Mouse (Mus musculus) erythroblast, embryonic 14.5 days (primary cell): ENCODE data around the gene Wdfy4. TPM values are rescaled to one million over a fixed set of nuclear protein-coding genes. Genes with fewer than 3 reads are reported as not detected.

Experiments
- H3K27me3 ChIP-seq: 2 replicates; pipeline ENCODE4 v1.6.1; 2012; ENCODE audit warnings: inconsistent platforms; ENCODE audit not compliant: control insufficient read depth
- H3K36me3 ChIP-seq: 2 replicates; pipeline ENCODE4 v1.6.1; 2012; ENCODE audit warnings: mild to moderate bottlenecking, inconsistent platforms; ENCODE audit not compliant: control insufficient read depth
- H3K4me1 ChIP-seq: 2 replicates; pipeline ENCODE4 v1.6.1; 2012; ENCODE audit warnings: inconsistent platforms; ENCODE audit not compliant: control insufficient read depth
- H3K4me3 ChIP-seq: replicated peaks from 2 replicates; pipeline ENCODE3; 2012; ENCODE audit warnings: moderate library complexity, mild to moderate bottlenecking, inconsistent platforms
- H3K9me3 ChIP-seq: 2 replicates; pipeline ENCODE4 v1.6.1; 2012; ENCODE audit warnings: low read length, inconsistent platforms, mixed read lengths; ENCODE audit not compliant: control insufficient read depth
- GATA1 ChIP-seq: IDR thresholded peaks from 2 replicates; pipeline ENCODE4 v1.6.1; 2012; ENCODE audit warnings: low read length, inconsistent platforms, mixed read lengths
- TAL1 ChIP-seq: IDR thresholded peaks from 3 replicates; pipeline ENCODE4 v1.6.1; 2012; ENCODE audit warnings: low read length, inconsistent platforms, mixed read lengths
- polyA plus RNA-seq: library from polyadenylated mRNA; stranded (reverse); fragments of >175 nt; gene quantifications from 2 replicates; pipeline ENCODE4 v1.2.3, GENCODE M21; 2012

Wdfy4 gene
- polyA plus RNA-seq, 1 experiment: 0.02 TPM

GRCm38 (mm10) chr14:33202885-33203284 lies 17.6 kb upstream of the Wdfy4 start:
- Histone ChIP-seq H3K4me1 (no peaks in the 10 kb centered on the region), H3K4me3 (no peak overlapping the region), H3K27me3 (no peaks in the 10 kb centered on the region), H3K9me3 (no peaks in the 10 kb centered on the region), H3K36me3 (no peaks in the 10 kb centered on the region)
- TF ChIP-seq TAL1 (no peak), GATA1 (no peak)

- Histone ChIP-seq H3K4me3 (no peak overlapping the region), H3K4me1 (no peaks in the 10 kb centered on the region), H3K9me3 (no peaks in the 10 kb centered on the region), H3K36me3 (no peaks in the 10 kb centered on the region), H3K27me3 (no peaks in the 10 kb centered on the region)
- TF ChIP-seq GATA1: no peak
- TF ChIP-seq TAL1: no peak
Observed at GRCm38 (mm10) chr14:33202161-33202560, 16.9 kb upstream of the Wdfy4 start.

DNA sequence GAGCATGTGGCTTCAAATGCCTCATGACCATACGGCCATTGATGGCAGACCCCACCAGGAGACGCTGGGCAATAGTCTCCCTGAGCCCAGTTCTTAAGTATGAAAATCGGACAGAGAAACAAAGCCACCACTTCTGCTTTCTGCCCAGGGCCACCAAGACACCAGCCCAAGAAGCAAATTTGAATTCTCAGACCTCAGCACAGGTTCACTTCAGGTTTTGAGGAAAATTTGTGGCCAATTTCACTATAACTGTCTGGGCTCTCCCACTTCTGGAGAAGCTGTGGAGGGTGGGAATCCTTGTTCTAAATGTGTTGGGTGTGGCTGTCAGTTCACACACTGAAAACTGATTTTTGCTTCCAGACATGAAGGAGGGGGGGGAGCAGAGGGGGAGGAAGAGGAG lies 8.9 kb upstream of the Wdfy4 start:
- TF ChIP-seq TAL1 (no peak), GATA1 (no peak)
- H3K27me3 ChIP-seq: no peaks in the 10 kb centered on the region

DNA sequence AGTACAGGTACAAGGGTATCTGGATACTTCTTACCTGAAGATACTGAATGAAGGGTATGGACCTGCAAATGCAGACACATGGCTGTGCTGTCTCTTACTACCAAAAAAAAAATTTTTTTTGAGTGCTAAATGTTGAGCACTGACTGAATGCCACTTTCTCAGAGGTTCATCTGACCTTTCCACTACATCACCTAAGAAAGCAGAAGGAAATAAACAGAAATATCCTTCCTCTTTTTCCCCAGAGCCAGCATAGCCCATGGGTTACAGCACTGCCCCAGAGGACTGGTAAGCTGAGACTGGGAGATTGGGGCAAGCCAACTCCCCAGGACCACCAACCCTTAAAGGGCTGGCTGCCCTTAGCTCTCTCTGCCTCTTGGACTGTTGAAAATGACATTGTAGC lies 8.5 kb upstream of the Wdfy4 start:
- no peak for TF ChIP-seq GATA1
- TF ChIP-seq TAL1: no peak
- no peaks in the 10 kb centered on the region for H3K4me1 ChIP-seq
- H3K4me3 ChIP-seq: no peak overlapping the region
- H3K9me3 ChIP-seq: no peaks in the 10 kb centered on the region
- H3K36me3 ChIP-seq: no peaks in the 10 kb centered on the region
- H3K27me3 ChIP-seq: no peaks in the 10 kb centered on the region

More for the DNA sequence above, 8.9 kb upstream of the Wdfy4 start:
- H3K4me3 ChIP-seq: no peak overlapping the region
- H3K4me1 ChIP-seq: no peaks in the 10 kb centered on the region
- no peaks in the 10 kb centered on the region for H3K36me3 ChIP-seq
- H3K9me3 ChIP-seq: no peaks in the 10 kb centered on the region

DNA sequence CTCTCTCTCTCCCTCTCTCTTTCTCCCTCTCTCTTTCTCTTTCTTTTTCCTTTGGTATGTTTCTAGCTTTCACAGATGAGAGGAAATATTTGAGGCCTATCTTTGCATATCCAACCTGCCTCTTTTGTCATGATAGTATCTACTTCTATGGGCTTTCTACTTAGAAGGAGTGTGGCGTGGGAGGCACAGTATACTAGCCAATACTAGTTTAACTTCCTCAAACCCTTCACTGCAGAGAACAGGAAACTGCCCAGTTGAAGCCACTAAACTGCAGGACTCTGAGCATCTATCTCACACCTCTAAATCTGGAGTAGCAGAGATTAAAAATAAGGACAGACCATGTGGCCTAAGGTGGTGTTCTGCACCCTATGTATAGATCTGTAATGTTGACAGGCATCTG lies 5.3 kb upstream of the Wdfy4 start:
- H3K9me3 ChIP-seq: no peaks in the 10 kb centered on the region
- H3K27me3 ChIP-seq: no peaks in the 10 kb centered on the region
- no peaks in the 10 kb centered on the region for H3K36me3 ChIP-seq
- no peak overlapping the region for H3K4me3 ChIP-seq
- TF ChIP-seq TAL1 (no peak), GATA1 (no peak)
- H3K4me1 ChIP-seq: no peaks in the 10 kb centered on the region

DNA sequence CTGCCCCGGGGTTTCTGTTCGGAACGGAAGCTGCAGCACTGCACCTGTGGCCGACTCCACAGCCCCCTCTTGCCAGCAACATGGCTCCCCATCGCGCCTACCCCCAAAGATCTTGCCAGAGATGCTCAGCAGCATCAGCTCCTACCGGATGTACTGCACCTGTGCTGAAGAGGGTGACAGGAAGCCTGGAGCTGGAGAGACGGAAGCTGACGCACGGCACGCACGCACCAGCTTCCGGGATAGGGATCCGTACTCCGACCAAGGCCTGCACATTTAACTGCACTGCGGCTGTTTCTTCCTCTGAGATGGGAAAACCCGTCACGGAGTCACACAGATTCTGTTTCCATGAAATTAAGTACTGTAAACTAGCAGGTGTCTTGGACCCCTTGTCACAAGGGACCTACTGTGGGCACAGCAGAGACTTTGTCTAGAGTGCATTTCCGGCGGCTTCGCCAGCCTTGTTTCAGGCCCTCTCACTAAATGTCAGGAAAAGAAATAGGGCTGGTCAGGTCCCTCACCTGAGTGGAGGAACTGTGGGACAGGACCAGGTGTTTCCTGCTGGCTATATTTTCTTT lies 4.6 kb upstream of the Wdfy4 start:
- Histone ChIP-seq H3K36me3 (no peaks in the 10 kb centered on the region), H3K27me3 (no peaks in the 10 kb centered on the region), H3K9me3 (no peaks in the 10 kb centered on the region), H3K4me1 (no peaks in the 10 kb centered on the region), H3K4me3 (no peak overlapping the region)
- TF ChIP-seq GATA1: no peak
- TF ChIP-seq TAL1: no peak

- Histone ChIP-seq H3K4me3 (no peak overlapping the region), H3K4me1 (no peaks in the 10 kb centered on the region), H3K36me3 (no peaks in the 10 kb centered on the region), H3K27me3 (no peaks in the 10 kb centered on the region), H3K9me3 (no peaks in the 10 kb centered on the region)
- TF ChIP-seq TAL1 (no peak), GATA1 (no peak)
Observed at GRCm38 (mm10) chr14:33189230-33189629, 3.9 kb upstream of the Wdfy4 start.

GRCm38 (mm10) chr14:33187201-33187600 lies 1.9 kb upstream of the Wdfy4 start:
- no peaks in the 10 kb centered on the region for H3K36me3 ChIP-seq

DNA sequence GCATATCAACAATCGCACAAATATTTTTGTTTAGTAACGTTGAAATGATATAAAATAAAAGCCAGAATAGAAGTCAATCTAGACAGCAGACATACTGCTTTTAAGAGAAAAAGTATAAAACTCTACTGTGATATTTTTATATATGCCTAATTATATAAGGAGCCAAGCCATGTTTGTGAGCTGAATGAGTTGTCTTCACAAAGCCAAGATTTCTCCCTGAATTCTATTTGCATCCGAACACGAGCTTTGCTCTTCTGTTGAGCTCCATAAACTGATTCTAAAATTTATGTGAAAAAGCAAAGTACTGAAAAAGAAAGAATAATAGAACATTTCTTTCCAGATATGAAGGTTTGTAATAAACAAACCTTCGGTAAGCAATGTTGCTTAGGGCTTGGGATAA lies 5.2 kb downstream of the Wdfy4 start:
- Histone ChIP-seq H3K4me1 (no peaks in the 10 kb centered on the region), H3K4me3 (no peak overlapping the region), H3K36me3 (no peaks in the 10 kb centered on the region), H3K9me3 (peaks cover 2% of the 10 kb centered on the region; the same call in 1 of the 2 replicates), H3K27me3 (no peaks in the 10 kb centered on the region)
- TF ChIP-seq GATA1 (no peak), TAL1 (no peak)

More at GRCm38 (mm10) chr14:33187201-33187600, 1.9 kb upstream of the Wdfy4 start:
- no peaks in the 10 kb centered on the region for H3K4me1 ChIP-seq
- no peak overlapping the region for H3K4me3 ChIP-seq
- H3K9me3 ChIP-seq: no peaks in the 10 kb centered on the region
- no peaks in the 10 kb centered on the region for H3K27me3 ChIP-seq
- no peak for TF ChIP-seq TAL1
- TF ChIP-seq GATA1: no peak
